ENCODE assay signal across 32 mouse cellular contexts in genomic region chr2:45588248-45588647, GRCm38 (mm10).
"Had no signal": no experiment of that assay in that cellular context is flagged by ENCODE, and none has a peak within 500 bp of the region (broad histone marks: within the 10 kb centered on the region; RNA-seq: fewer than 3 reads in every experiment).

No protein-coding gene starts in this region.

- H3K36me3 ChIP-seq: limb, embryonic 10.5 days; limb, embryonic 12.5 days; limb, embryonic 13.5 days; limb, embryonic 15.5 days; liver, embryonic 12.5 days; liver, embryonic 13.5 days; liver, embryonic 15.5 days; lung, embryonic 15.5 days; midbrain, embryonic 10.5 days; midbrain, embryonic 12.5 days; midbrain, embryonic 13.5 days; midbrain, embryonic 15.5 days had no signal

- H3K9me3 ChIP-seq: limb, embryonic 10.5 days; limb, embryonic 12.5 days; limb, embryonic 13.5 days; limb, embryonic 15.5 days; liver, embryonic 12.5 days; liver, embryonic 13.5 days; liver, embryonic 15.5 days; lung, embryonic 15.5 days; megakaryocyte, embryonic 14.5 days; midbrain, embryonic 10.5 days; midbrain, embryonic 12.5 days; midbrain, embryonic 13.5 days; midbrain, embryonic 15.5 days had no signal

- ATAC-seq: liver, embryonic 12.5 days; liver, postnatal 0 days; lung, postnatal 0 days; midbrain, embryonic 13.5 days; midbrain, embryonic 15.5 days; midbrain, embryonic 16.5 days had no signal

- DNase-seq: left cerebral cortex, postnatal 4 days; liver; liver, embryonic 13.5 days; liver, postnatal 0 days; lung, adult 18-20 months; lung, adult 2 months; lung, embryonic 14.5 days; lung, postnatal 10 days; lung, postnatal 14 days; lung, postnatal 36 days; lung, postnatal 4 days; midbrain, embryonic 14.5 days had no signal

- H3K4me1 ChIP-seq: liver, embryonic 12.5 days; liver, embryonic 13.5 days; liver, embryonic 15.5 days; midbrain, embryonic 10.5 days; midbrain, embryonic 12.5 days; midbrain, embryonic 13.5 days; midbrain, embryonic 15.5 days had no signal

- H3K4me2 ChIP-seq: limb, embryonic 12.5 days; limb, embryonic 13.5 days; limb, embryonic 15.5 days; liver, embryonic 11.5 days; liver, embryonic 12.5 days; liver, embryonic 13.5 days; liver, embryonic 15.5 days; lung, embryonic 14.5 days; lung, embryonic 15.5 days; midbrain, embryonic 11.5 days; midbrain, embryonic 12.5 days; midbrain, embryonic 13.5 days; midbrain, embryonic 15.5 days had no signal

- H3K9ac ChIP-seq: limb, embryonic 12.5 days; limb, embryonic 13.5 days; limb, embryonic 15.5 days; liver, embryonic 12.5 days; liver, embryonic 13.5 days; liver, embryonic 14.5 days; liver, embryonic 15.5 days; liver, postnatal 0 days; lung, embryonic 14.5 days; lung, embryonic 15.5 days; midbrain, embryonic 12.5 days; midbrain, embryonic 13.5 days; midbrain, embryonic 15.5 days had no signal

- H3K27ac ChIP-seq: left cerebral cortex, adult 2 months; limb, embryonic 10.5 days; limb, embryonic 12.5 days; limb, embryonic 13.5 days; limb, embryonic 15.5 days; liver, embryonic 12.5 days; liver, embryonic 13.5 days; liver, embryonic 14.5 days; liver, embryonic 15.5 days; lung, embryonic 15.5 days; macrophage; midbrain, embryonic 10.5 days; midbrain, embryonic 12.5 days; midbrain, embryonic 13.5 days; midbrain, embryonic 15.5 days had no signal

- H3K27me3 ChIP-seq: limb, embryonic 12.5 days; limb, embryonic 13.5 days; limb, embryonic 15.5 days; liver, embryonic 12.5 days; liver, embryonic 13.5 days; liver, embryonic 15.5 days; lung, embryonic 15.5 days; megakaryocyte, embryonic 14.5 days; midbrain, embryonic 12.5 days; midbrain, embryonic 13.5 days; midbrain, embryonic 15.5 days had no signal

- H3K4me3 ChIP-seq: left cerebral cortex, adult 2 months; limb, embryonic 10.5 days; limb, embryonic 12.5 days; limb, embryonic 13.5 days; limb, embryonic 15.5 days; liver, embryonic 12.5 days; liver, embryonic 13.5 days; liver, embryonic 15.5 days; lung, embryonic 15.5 days; megakaryocyte, embryonic 14.5 days; midbrain, embryonic 10.5 days; midbrain, embryonic 12.5 days; midbrain, embryonic 13.5 days; midbrain, embryonic 15.5 days; myocyte had no signal
